Mouse (Mus musculus): Measurements from ENCODE around the gene Bcl2l11. TPM values are rescaled to one million over a fixed set of nuclear protein-coding genes. Genes with fewer than 3 reads are reported as not detected.

Bcl2l11 gene
- polyA plus RNA-seq, 1 experiment from 2014 or later: 28.8 TPM

GRCm38 (mm10) chr2:128122891-128123771 lies 2.7 kb upstream of the Bcl2l11 start:
- Histone ChIP-seq H3K4me3 (ENCODE audit: low read length) (peak overlapping the region; percentile 85), H3K27ac (ENCODE audit: low read length) (no peak overlapping the region), H3K27me3 (ENCODE audit: control insufficient read depth, insufficient read depth, low read depth, low read length) (peaks cover 7% of the 10 kb centered on the region; the same call in 1 of the 2 replicates), H3K4me2 (ENCODE audit: low read depth, low read length) (peak overlapping the region; percentile 77), H3K4me1 (replicated peaks; ENCODE audit: control insufficient read depth, insufficient read depth, low read length) (peaks cover 25% of the 10 kb centered on the region), H3K9me3 (ENCODE audit: control insufficient read depth, low read length) (no peaks in the 10 kb centered on the region), H3K36me3 (ENCODE audit: control insufficient read depth, insufficient read depth, low read length) (no peaks in the 10 kb centered on the region), H3K9ac (ENCODE audit: low read length) (peak overlapping the region; percentile 11)
- WGBS: 3% methylated on average over 40 of the region's 40 CpGs
- no peak for ATAC-seq (ENCODE audit: low read depth)

GRCm38 (mm10) chr2:128123921-128124683 lies 1.7 kb upstream of the Bcl2l11 start:
- Histone ChIP-seq H3K36me3 (ENCODE audit: control insufficient read depth, insufficient read depth, low read length) (0 out of 2 replicates have a peak, but pooled peaks cover under 1% of the 10 kb centered on the region), H3K4me2 (ENCODE audit: low read depth, low read length) (peak overlapping the region; percentile 77), H3K27ac (ENCODE audit: low read length) (no peak overlapping the region), H3K9me3 (ENCODE audit: control insufficient read depth, low read length) (no peaks in the 10 kb centered on the region), H3K27me3 (ENCODE audit: control insufficient read depth, insufficient read depth, low read depth, low read length) (peaks cover 7% of the 10 kb centered on the region; the same call in 1 of the 2 replicates), H3K9ac (ENCODE audit: low read length) (peak overlapping the region; percentile 57), H3K4me3 (ENCODE audit: low read length) (peak overlapping the region; percentile 85), H3K4me1 (replicated peaks; ENCODE audit: control insufficient read depth, insufficient read depth, low read length) (peaks cover 31% of the 10 kb centered on the region)
- WGBS: 7% methylated on average over 23 of the region's 23 CpGs
- no peak for ATAC-seq (ENCODE audit: low read depth)

DNA sequence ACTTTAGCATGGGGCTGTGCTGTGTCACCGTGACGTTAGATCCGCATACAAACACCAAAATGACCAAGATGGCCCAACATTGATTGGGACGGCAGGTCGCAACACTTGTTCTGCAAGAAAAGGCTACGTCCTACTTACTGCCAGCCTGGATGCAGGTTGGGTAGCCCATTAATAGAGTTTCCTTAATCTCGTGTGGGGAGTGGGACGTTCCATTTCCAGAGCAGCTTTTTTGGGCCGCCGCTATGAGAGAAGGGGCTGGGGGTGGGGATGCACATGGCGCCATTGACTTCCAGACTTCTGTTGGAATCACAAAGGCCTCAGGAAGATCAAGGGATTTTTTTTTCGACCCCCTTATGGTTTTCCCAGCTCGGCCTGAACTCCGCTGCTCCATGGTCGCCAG lies 1.1 kb upstream of the Bcl2l11 start:
- no peak for ATAC-seq (ENCODE audit: low read depth)
- Histone ChIP-seq H3K4me2 (ENCODE audit: low read depth, low read length) (peak overlapping the region; percentile 77), H3K36me3 (ENCODE audit: control insufficient read depth, insufficient read depth, low read length) (0 out of 2 replicates have a peak, but pooled peaks cover 2% of the 10 kb centered on the region), H3K27me3 (ENCODE audit: control insufficient read depth, insufficient read depth, low read depth, low read length) (peaks cover 7% of the 10 kb centered on the region; the same call in 1 of the 2 replicates), H3K9me3 (ENCODE audit: control insufficient read depth, low read length) (no peaks in the 10 kb centered on the region), H3K4me1 (replicated peaks; ENCODE audit: control insufficient read depth, insufficient read depth, low read length) (peaks cover 31% of the 10 kb centered on the region), H3K27ac (ENCODE audit: low read length) (no peak overlapping the region), H3K4me3 (ENCODE audit: low read length) (peak overlapping the region; percentile 85), H3K9ac (ENCODE audit: low read length) (peak overlapping the region; percentile 69)
- 12% methylated on average over 15 of the region's 15 CpGs for WGBS

DNA sequence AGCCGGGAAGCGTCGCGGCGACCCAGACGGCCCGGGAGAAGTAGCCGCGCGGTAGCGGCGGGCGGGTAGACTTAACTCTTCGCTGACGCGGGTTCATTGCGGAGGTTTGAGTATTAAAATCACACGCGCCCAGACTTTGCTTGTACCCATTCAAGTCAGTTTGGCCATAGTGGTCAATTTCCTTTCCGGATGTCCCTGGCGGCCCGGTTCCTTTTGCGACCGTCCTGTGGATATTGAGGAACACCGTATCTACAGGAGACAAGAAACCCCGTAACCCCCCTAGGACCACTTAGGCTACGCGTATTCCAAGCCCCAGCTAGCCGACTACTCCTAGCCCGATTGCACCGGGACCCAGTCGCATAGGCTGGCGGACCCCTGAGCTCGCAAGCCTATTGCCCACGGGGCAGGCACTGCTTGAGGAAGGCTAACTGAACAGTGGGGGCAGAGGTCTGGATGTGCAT lies 783 bp downstream of the Bcl2l11 start:
- WGBS: under 1% methylated on average over 35 of the region's 35 CpGs
- H3K4me3 ChIP-seq (ENCODE audit: low read length): peak overlapping the region; percentile 85
- H3K27ac ChIP-seq (ENCODE audit: low read length): peak overlapping the region; percentile 91
- 0 out of 2 replicates have a peak, but pooled peaks cover 2% of the 10 kb centered on the region for H3K36me3 ChIP-seq (ENCODE audit: control insufficient read depth, insufficient read depth, low read length)
- peak overlapping the region; percentile 77 for H3K4me2 ChIP-seq (ENCODE audit: low read depth, low read length)
- no peak for ATAC-seq (ENCODE audit: low read depth)
- peaks cover 34% of the 10 kb centered on the region for H3K4me1 ChIP-seq (replicated peaks; ENCODE audit: control insufficient read depth, insufficient read depth, low read length)
- H3K9ac ChIP-seq (ENCODE audit: low read length): peak overlapping the region; percentile 75
- H3K27me3 ChIP-seq (ENCODE audit: control insufficient read depth, insufficient read depth, low read depth, low read length): peaks cover 7% of the 10 kb centered on the region; the same call in 1 of the 2 replicates
- no peaks in the 10 kb centered on the region for H3K9me3 ChIP-seq (ENCODE audit: control insufficient read depth, low read length)

- peaks cover 34% of the 10 kb centered on the region for H3K4me1 ChIP-seq (replicated peaks; ENCODE audit: control insufficient read depth, insufficient read depth, low read length)
- H3K27ac ChIP-seq (ENCODE audit: low read length): peak overlapping the region; percentile 96
- H3K27me3 ChIP-seq (ENCODE audit: control insufficient read depth, insufficient read depth, low read depth, low read length): peaks cover 7% of the 10 kb centered on the region; the same call in 1 of the 2 replicates
- ATAC-seq (ENCODE audit: low read depth): peak; percentile 87
- H3K9ac ChIP-seq (ENCODE audit: low read length): peak overlapping the region; percentile 80
- H3K36me3 ChIP-seq (ENCODE audit: control insufficient read depth, insufficient read depth, low read length): peaks cover 5% of the 10 kb centered on the region; the same call in 1 of the 2 replicates
- no peaks in the 10 kb centered on the region for H3K9me3 ChIP-seq (ENCODE audit: control insufficient read depth, low read length)
- H3K4me3 ChIP-seq (ENCODE audit: low read length): peak overlapping the region; percentile 85
- 0% methylated on average over 62 of the region's 67 CpGs for WGBS
- peak overlapping the region; percentile 77 for H3K4me2 ChIP-seq (ENCODE audit: low read depth, low read length)
These were observed 1.4 kb downstream of the Bcl2l11 start for GRCm38 (mm10) chr2:128127121-128127671.

DNA sequence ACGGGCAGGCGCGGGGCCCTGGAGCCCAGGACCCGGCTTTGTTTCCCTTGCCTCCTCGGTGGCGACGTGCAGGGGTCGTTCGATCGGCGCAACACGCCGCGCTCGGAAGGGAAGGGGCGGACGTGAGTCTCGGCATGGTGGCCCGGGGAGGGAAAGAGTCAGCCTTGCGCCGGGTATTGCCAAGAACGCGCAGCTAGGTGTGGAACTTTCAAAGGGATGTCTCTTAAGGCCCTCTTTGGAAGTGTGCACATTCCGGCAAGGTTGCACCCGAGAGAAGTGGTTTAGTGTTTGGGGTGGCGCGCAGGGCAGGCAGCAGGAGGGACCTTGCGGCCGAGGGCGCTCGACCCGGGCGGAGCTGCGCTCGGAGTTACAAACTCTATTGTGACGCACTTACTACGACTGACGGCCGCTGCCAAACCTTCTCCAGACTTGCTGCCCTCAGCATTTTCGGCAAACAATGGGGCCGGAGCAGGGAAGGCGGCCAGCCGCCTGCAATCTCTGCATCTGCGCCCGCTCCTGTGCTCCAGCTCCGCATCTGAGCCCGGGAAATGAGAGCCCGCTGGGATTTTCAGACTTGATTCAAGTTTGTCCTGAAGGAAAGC lies 2.0 kb downstream of the Bcl2l11 start:
- Histone ChIP-seq H3K9me3 (ENCODE audit: control insufficient read depth, low read length) (no peaks in the 10 kb centered on the region), H3K27me3 (ENCODE audit: control insufficient read depth, insufficient read depth, low read depth, low read length) (peaks cover 7% of the 10 kb centered on the region; the same call in 1 of the 2 replicates), H3K4me3 (ENCODE audit: low read length) (peak overlapping the region; percentile 85), H3K36me3 (ENCODE audit: control insufficient read depth, insufficient read depth, low read length) (peaks cover 5% of the 10 kb centered on the region; the same call in 1 of the 2 replicates), H3K4me2 (ENCODE audit: low read depth, low read length) (peak overlapping the region; percentile 77), H3K9ac (ENCODE audit: low read length) (peak overlapping the region; percentile 80), H3K4me1 (replicated peaks; ENCODE audit: control insufficient read depth, insufficient read depth, low read length) (peaks cover 31% of the 10 kb centered on the region), H3K27ac (ENCODE audit: low read length) (peak overlapping the region; percentile 96)
- ATAC-seq (ENCODE audit: low read depth): peak; percentile 55
- WGBS: under 1% methylated on average over 39 of the region's 48 CpGs

GRCm38 (mm10) chr2:128128532-128128931 lies 2.7 kb downstream of the Bcl2l11 start:
- Histone ChIP-seq H3K9ac (ENCODE audit: low read length) (peak overlapping the region; percentile 80), H3K27me3 (ENCODE audit: control insufficient read depth, insufficient read depth, low read depth, low read length) (peaks cover 7% of the 10 kb centered on the region; the same call in 1 of the 2 replicates), H3K27ac (ENCODE audit: low read length) (no peak overlapping the region; the same call in 1 of the 2 replicates), H3K4me2 (ENCODE audit: low read depth, low read length) (peak overlapping the region; percentile 77), H3K4me3 (ENCODE audit: low read length) (peak overlapping the region; percentile 85), H3K4me1 (replicated peaks; ENCODE audit: control insufficient read depth, insufficient read depth, low read length) (peaks cover 25% of the 10 kb centered on the region), H3K9me3 (ENCODE audit: control insufficient read depth, low read length) (no peaks in the 10 kb centered on the region), H3K36me3 (ENCODE audit: control insufficient read depth, insufficient read depth, low read length) (peaks cover 9% of the 10 kb centered on the region; the same call in 1 of the 2 replicates)
- ATAC-seq (ENCODE audit: low read depth): no peak
- 28% methylated on average over 10 of the region's 10 CpGs for WGBS

DNA sequence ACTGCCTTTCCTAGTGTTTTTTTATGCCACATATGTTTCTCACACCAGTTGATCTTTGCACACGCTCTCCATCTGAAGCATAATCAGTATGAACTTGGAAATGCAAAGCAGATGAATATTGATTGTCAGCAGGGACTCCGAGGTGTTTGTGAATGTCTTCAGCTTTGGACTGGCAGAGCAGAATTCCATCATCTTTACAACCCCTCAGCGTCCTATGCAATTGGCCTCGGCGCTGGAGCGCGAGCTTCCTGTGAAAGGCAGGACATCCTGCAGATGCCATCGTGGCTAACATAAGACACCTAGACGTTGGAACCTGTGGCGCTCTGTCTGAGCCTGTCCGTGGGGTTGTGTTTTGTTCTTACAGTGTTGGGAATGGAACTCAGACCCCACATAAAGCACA lies 5.7 kb downstream of the Bcl2l11 start:
- H3K4me2 ChIP-seq (ENCODE audit: low read depth, low read length): no peak overlapping the region
- H3K27me3 ChIP-seq (ENCODE audit: control insufficient read depth, insufficient read depth, low read depth, low read length): no peaks in the 10 kb centered on the region
- peaks cover 8% of the 10 kb centered on the region for H3K4me1 ChIP-seq (replicated peaks; ENCODE audit: control insufficient read depth, insufficient read depth, low read length)
- H3K36me3 ChIP-seq (ENCODE audit: control insufficient read depth, insufficient read depth, low read length): peaks cover 18% of the 10 kb centered on the region
- no peak overlapping the region for H3K27ac ChIP-seq (ENCODE audit: low read length)
- no peak overlapping the region for H3K4me3 ChIP-seq (ENCODE audit: low read length)
- ATAC-seq (ENCODE audit: low read depth): no peak
- no peak overlapping the region for H3K9ac ChIP-seq (ENCODE audit: low read length)
- H3K9me3 ChIP-seq (ENCODE audit: control insufficient read depth, low read length): no peaks in the 10 kb centered on the region
- 82% methylated on average over 11 of the region's 11 CpGs for WGBS

Data from lung, embryonic 16.5 days (tissue).